Mouse (Mus musculus): ENCODE results near the gene Otud7a.

Gene Otud7a

DNA sequence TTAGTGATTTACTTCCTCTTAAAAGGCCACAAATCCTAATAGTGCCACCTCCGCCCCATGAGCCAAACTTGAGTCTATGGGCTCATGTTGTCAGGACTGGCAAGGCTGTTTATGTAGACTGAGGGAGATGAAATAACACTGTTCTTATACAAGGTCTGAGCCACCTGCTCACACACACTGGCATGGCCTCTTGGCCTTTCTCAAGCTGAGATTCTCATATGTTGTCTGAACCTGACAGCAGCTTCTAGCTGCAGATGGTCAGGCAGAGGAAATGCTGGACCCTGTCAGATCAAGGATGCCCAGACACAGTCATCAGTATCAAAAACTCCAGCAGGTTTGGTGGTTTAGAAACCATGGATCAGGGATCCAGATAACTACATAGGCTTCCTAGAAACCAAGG is 328.7 kb downstream of the Otud7a start:
- DNase-seq (ENCODE audit: low read depth, low spot score): no peak

DNA sequence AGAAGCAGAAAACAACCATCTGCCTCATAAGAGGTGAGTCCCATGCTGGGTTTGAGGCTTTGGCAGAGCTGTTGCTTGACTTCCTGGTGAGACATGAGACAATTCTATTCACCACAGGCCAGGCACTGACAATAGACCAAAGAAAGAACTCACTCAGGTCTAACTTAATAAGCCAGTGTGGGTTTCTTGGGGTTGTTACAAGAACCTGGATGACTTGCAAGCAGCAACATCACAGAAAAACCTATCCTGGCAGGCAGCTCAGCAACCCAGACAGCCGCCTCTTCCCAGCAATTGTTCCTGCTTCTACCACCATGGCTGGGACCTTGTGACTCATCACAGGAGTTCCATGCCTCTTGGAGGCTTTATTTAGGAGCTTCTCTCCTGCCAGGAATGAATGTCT is 329.7 kb downstream of the Otud7a start:
- DNase-seq (ENCODE audit: low read depth, low spot score): no peak

DNA sequence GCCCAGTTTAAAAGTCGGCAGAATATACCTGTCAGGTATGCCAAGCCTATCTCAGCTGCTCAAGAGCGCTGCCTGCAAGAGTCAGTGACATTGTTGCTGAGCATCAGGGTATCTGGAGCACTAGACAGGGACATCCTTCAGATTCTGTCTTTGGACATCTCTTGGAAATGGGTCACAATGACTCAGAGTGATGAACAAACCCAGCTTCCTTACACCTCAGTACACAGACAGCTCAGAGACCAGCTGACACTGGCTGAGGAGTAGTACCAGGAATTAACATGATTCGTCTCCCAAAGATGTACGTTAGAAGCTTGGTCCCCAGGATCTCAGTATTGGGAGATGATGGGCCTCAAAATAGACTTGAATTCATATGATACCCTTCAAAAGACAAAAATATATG is 332.8 kb downstream of the Otud7a start:
- DNase-seq (ENCODE audit: low read depth, low spot score): no peak

DNA sequence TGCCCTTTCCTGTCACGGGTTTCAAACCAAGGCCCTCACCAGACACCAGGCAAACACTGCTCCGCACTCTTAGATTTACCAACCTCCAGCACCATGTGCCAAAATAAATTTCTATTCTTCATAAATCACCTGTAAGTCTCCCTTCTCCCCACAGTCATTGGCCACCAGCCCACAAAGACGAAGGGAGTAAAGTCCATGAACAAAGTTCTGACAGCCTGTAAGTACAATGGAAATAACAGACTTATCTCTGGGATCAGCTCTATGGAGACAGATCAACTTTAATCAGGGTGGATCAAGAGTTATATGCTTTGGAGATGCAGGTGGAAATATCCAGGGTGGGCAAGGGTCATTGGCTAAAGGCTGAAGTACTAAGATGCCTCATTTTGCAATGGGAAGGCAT is 336.3 kb downstream of the Otud7a start:
- DNase-seq (ENCODE audit: low read depth, low spot score): no peak

DNA sequence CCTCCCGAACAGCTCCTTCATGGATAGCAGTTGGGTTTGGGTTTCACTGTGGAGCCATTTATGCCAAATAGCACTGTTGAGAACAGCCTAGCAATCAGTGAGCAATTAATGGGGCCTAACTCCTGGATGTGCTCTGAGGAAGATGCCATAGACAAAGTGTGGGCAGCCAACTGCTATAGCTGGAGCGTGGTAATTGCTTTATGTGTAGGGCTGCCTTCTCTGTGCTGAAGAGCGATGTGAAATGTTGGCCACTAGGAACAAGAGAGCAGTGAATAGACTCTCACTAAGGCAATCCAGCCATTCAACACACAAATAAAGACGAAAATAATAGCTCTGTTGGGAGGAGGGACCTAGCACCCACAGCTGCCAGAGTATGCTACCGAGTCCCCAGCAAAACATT is 345.2 kb downstream of the Otud7a start:
- no peak for DNase-seq (ENCODE audit: low read depth, low spot score)

DNA sequence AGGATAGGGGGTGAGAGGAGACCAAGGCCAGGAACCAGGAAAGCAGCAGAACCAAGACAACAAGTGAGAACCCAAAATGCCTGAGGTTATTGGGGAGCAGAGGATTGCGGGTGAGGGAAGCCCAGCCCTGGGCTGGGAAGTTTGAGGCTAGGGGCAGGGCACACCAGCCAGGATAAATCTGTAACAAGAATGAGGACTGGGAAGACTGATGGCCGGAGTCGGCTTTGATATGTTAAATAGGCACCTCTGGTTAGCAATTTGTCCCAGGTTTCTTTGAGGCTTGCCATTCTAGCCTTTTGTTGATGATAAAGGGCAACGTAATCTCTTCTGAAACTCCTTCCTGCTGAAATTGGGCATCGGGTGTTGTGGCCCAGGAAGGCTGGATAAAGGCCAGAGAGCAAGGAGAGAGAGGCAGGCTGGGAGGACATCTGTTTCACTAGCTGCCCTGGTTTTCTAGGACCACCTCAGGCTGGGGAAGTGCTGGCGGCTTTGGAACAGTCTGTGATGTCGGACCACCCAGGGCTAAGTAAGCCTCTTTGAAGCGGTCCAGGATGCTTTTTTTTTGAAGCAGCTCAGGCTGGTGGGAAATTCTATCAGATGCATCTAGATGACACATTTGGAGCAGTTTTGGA is 351.6 kb downstream of the Otud7a start:
- DNase-seq (ENCODE audit: low read depth, low spot score): peak; percentile 4

DNA sequence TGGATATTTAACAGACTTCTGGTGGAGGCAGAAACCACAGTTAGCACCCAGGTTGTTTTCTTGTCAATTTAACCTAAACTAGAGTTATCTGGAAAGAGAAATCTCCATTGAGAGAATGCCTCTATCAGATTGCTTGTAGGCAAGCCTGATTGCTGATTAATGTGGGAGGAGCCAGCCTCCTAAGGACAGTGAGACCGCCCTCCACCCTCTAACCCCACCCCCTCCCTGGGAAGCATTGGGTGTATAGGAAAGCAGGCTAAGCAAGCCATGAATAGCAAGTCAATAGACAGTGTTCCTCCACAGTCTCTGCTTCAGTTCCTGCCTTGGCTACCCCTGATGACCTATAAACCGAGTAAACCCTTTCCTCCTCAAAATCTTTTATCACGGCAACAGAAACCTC is 353.9 kb downstream of the Otud7a start:
- DNase-seq (ENCODE audit: low read depth, low spot score): no peak

DNA sequence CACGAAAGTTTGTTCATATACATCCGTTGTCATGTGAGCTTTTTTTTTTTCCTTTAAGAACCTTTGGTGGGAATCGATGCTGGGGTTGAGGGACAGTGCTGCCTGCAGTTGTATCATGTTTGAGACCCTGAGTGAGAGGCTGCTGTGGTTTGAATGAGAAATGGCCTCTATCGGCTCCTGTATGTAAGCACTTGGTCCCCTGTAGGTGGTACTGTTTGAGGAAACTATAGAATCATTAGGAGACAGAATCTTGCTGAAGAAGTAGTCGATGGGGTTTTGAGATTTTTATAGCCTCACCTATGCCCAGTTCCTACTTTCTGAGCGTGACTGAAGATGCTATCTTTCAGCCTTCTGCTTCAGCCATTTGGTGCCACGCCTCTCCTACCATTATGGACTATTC is 354.8 kb downstream of the Otud7a start:
- DNase-seq (ENCODE audit: low read depth, low spot score): no peak

DNA sequence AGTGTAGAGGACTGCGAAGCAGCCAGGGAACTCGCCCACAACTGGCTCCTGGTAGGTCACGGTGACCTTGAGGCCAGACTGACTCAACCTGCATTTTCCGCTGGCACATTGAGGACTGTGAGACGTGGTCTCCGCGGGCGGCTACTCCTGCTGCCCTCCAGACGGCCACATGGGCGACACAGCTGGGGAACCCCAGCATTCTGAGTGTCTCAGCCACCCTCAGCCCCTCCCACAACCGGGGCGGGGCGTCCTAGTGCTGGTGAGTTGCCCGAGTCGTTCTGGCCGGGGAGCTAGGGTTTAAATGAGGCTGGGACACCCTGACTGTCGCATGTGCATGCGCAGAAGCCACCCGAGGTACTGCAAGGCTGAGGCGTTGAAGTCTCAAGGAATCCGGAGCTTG is 358.2 kb downstream of the Otud7a start:
- no peak for DNase-seq (ENCODE audit: low read depth, low spot score)

All from retina, adult 2 months (tissue).